Mouse (Mus musculus) frontal cortex, adult (tissue): ENCODE results near the gene Zfp513.

Source experiments
- ATAC-seq: cut with Nextera tagmentation; 2 replicates; pipeline ENCODE4 v1.9.2; 2017; ENCODE audit warnings: mild to moderate bottlenecking, moderate library complexity, mixed read lengths; ENCODE audit not compliant: low TSS enrichment

The Zfp513 gene

DNA sequence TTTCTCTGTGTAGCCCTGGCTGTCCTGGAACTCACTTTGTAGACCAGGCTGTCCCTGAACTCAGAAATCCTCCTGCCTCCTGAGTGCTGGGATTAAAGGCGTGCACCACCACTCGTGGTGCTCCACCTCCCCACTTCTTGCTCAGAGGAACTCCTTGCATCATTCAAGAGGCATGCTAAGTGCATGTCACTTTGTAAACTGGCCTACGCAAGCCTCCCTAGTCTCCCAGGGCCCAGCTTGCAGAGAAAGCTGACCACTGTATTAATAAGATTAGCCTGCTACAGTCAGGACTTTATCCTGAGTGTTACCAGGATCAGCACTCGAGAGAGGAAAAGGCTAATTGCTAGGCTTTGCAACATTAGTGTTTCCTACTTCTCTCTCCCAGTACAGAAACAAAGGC is 33.5 kb downstream of the Zfp513 start:
- ATAC-seq: no peak

DNA sequence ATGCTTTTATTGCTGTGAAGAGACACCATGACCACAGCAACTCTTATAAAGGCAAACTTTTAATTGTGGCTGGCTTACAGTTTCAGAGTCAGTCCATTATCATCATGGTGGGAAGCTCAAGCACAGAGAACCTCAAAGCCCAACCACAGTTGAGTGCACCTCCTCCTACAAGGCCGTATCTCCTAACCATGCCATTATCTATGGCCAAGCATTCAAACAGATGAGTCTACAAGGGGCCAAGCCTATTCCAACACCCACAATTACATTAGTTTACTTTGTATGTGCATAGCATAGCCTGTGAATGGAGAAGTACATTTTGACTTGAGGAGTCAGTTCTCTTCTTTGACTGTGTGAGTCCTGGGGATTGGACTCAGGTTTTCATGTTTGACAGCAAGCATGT is 37.2 kb downstream of the Zfp513 start:
- no peak for ATAC-seq

DNA sequence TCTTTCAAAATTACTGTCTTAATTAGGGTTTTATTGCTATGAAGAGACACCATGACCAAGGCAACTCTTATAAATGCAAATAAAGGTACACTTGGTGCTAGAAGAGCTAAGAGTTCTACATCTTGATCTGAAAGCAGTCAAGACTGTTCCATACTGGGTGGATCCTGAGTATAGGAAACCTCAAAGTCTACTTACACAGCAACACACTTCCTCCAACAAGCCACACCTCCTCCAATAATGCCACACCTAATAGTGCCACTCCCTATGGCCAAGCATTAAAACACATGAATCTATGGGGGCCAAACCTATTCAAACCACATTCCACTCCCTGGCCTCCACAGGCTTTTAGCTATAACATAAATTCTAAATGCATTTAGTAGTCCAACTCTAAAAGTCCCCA is 39.6 kb downstream of the Zfp513 start:
- no peak for ATAC-seq

DNA sequence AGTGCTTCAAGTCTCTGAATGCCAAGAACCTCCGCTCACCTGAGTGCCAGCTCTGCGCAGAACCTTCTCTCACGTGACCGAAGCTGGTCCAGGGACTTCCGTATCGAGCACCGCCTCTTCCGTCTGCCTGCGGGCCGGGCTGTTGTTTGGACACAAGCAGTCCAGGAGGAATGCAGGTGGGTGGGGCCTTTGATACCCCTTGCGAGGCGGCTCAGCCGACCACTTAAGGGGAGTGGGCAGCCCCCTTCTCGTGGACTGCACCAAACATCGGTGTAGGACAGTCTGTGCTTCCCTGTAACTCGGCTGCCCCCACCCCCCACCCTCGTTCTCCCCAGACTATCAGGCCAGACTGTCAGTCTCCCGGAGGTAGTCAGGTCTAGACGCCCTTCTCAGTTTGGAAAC is 48.0 kb downstream of the Zfp513 start, which contains the start of gene Mpv17:
Gene Mpv17, minus strand, starts transcription at position 100 of the 402 bp plus-strand sequence.
- peak; percentile 94 for ATAC-seq

DNA sequence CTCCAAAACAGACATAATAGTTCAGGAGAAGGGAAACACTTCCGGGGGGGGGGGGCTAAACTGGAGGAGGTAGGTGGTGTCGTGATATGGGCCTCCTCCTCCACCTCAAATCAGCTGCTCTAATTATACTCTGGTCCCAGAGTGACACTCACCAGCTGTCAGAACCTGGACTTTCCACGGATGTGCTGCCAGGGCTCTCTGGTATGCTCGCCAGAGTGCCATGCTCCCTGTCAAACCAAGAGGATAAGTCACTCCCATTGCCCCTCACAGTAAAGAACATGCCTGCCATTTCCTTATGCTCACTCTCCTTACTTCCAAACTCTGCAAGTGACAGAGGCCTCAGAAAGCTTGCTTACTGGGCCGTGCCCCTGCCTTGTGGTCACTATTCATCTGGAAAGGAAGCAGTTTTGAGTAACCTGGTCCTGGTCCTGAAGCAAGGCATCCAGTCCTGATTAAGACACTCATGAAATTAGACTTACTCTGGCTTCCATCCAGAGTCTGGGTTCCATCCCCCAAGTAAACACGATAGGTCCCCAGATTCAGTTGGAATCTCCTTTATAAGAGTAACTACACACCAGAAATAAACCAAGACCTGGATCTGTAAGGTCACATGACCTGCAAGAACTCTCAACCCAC is 48.5 kb downstream of the Zfp513 start:
- ATAC-seq: peak; percentile 20; the same call in 1 of the 2 replicates

DNA sequence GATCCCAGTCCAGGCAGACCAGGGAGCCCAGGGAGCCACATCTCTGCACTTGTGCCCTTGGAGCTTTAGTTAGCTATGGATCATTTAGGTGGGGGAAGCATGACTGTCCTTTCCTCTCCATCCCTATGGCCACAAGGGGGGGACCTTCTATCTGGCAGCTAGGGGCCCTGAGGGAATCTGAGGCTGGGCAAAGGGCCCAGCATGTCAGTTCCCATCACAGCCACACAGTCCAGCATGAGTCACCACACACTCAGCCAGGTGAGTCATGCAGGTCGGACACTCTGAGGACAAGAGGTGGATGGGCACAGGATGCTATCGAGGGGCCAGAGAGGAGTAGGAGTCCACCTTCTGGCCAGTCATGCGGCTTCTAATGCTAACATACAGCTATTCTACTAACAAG is 50.4 kb downstream of the Zfp513 start:
- ATAC-seq: no peak

DNA sequence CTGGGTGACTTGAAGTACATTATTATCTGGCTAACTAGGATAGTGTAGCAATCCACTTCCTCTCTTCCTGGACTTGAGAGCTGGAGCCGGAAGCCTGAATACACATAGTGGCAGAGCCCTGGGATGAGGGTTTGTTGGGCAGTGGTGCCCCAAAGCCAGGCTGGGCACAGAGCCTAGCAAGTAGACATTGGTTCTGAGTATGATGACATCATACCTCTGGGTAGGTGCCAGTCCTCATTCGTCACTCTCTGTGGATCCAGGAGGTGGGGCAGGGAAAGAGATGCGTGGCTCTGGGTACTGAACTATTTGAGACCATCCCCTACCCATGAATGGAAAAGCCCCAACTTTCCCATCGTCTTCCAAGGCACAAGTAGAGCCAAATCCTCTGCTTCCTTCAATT is 52.3 kb downstream of the Zfp513 start:
- ATAC-seq: no peak
